Mouse (Mus musculus) gonadal fat pad, adult 2 months (tissue): ENCODE data around the gene Pcbp1. TPM values are rescaled to one million over a fixed set of nuclear protein-coding genes. Genes with fewer than 3 reads are reported as not detected.
"Not testable (repeated sequence)": the region's sequence is repeated elsewhere in the genome, so short reads cannot be mapped to it uniquely, and the experiment has no call there.

Experiments
- DNase-seq: peaks from one replicate; pipeline ENCODE4 v3.0.0-alpha.2; 2012; ENCODE audit warnings: low read depth
- polyA plus RNA-seq: library from polyadenylated mRNA; depleted of rRNA; stranded (reverse); fragments of >200 nt; gene quantifications from 2 replicates; pipeline ENCODE4 v1.2.3, GENCODE M21; 2012; rRNA removed

The Pcbp1 gene
- polyA plus RNA-seq, 1 experiment = 101 TPM

DNA sequence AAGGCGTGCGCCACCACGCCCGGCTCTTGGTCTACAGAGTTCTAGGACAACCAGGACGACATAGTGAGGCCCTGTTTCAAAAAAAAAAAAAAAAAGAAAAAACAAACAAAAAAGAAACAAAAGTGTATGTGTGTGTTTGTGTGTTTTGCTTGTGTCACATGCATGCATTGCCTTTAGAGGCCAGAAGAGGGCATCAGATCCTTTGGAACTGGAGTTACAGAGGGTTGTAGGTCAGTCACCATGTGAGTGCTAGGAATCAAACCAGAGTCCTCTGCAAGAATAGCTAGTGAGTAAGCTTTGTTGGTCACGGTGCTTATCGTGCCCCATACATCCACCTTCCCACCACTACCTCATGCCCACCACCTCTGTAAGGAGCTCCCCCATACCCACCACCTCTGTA, 31.4 kb downstream of the Pcbp1 start:
- no peak for DNase-seq

DNA sequence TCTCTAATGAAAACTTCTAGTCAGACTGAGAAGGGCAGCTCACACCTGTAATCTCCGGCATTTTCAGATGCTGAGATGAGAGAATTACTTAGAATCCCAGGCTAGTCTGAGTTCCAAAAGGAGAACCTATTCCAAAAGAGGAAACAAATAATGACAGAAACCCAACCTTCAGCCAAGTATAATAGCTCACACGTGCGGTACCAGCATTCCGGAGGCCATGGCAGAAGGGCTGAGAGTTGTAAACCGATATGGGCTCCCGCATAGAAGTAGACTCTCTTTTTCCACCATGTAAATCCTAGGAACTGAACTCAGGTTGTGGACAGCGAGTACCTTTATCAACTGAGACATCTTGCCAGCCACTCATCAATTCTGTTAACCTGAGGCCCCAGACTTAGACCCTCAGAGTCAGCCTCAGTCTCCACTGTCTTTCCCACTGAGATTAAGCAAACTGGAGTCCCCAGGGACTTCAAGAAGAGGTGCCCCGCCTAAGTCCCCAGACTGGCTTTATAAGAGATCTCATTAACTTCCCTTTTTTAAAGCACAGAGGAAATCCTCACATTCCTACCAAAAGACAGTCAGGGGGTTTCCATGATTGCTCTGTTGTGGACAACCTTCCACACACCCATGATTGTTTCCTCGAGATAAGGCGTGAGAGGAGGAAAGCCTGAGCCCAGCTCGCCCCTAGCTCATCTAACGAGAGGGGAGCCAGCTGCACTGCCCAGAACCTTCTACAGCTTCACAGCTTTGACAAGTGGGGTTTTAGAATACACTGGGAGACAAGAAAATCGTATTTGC, 32.5 kb downstream of the Pcbp1 start:
- no peak for DNase-seq

DNA sequence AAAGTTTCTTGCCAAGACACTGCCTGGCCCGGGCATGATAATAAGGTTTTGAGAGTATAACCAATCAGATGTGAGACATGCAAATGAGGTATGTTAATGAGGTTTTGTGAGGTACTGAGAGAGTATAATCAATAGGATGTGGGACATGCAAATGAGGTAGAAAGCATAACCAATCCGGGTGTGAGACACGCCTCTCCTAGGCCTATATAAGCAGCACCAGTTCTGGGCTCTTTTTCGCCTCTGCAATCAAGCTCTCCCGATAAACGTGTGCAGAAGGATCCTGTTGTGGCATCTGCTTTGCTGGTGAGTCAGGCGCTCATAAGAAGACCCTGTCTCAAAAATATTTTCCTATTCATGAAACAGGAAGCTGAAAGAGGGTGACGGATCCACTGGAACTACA, 35.7 kb downstream of the Pcbp1 start:
- DNase-seq = not testable (repeated sequence)

DNA sequence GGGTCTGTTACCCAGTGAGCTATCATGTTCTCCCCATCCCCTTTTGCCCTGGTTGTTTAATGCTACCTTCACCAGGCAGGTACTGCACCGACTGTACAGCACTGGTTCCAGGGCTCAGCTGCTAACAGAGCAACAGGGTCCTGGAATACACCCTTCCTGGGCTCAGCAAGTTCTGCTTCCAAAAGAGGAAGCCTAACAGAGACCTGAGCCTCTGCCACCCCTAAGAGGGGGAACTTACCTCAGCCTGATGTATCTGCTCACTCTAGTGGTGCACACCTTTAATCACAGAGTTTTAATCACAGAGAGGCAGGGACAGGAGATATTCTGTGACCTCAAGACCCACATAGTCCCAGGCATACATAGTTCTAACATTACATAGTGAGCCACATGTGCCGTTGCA, 36.2 kb downstream of the Pcbp1 start:
- no peak for DNase-seq

DNA sequence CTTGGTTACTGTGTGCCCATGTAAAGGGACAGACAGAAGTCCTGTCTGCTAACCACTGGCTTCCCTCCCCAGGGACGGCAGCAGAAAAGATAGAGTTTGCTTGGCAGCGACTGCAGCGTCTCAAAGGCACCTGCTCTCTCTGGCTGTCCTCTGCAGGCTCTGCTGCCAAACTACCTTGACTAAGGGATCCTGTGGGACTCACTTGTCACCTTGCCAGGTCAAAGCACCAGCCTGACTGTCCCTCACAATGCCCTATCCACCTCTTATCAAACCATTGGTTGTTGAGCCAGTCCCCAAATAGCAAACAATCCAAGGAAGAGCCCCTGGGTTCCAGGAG, 38.0 kb downstream of the Pcbp1 start:
- DNase-seq = no peak

DNA sequence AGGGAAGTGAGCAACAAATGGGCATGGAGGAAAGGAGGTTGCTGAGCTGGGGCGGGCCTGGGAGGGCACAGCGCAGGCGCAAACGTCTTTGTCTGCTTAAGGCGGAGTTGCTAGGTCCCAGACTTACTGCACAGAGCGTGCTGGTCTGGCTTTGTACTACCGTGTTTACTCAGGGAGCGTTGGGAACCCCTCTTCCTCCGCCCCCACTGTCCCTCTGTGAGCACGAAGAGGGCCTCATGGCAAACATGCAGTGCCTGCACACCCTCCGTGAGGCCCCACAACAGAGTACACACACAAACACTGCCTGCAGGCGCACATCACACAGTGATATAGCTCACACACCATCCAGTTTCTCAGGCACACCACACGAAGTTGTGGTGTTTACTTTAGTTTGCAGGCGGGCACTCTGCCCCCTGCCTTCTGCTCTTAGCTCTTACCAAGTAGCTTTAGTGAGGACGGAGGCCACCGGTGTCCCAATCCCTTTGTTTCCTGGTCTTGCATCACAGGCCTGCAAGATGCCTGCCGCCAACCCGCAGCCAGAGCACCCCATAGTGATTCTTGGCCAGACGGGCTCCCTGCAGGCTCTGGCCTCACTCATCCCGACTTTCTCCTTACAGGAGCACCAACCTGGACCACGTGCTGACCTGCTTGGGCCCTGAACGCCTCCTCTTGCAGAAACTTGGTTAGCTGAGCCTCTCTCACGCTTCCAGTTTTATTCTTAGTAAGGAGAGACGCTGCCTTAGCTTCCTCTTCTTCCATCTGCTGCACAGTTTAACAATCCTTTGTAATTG, 38.6 kb downstream of the Pcbp1 start:
- DNase-seq = peak; percentile 73

DNA sequence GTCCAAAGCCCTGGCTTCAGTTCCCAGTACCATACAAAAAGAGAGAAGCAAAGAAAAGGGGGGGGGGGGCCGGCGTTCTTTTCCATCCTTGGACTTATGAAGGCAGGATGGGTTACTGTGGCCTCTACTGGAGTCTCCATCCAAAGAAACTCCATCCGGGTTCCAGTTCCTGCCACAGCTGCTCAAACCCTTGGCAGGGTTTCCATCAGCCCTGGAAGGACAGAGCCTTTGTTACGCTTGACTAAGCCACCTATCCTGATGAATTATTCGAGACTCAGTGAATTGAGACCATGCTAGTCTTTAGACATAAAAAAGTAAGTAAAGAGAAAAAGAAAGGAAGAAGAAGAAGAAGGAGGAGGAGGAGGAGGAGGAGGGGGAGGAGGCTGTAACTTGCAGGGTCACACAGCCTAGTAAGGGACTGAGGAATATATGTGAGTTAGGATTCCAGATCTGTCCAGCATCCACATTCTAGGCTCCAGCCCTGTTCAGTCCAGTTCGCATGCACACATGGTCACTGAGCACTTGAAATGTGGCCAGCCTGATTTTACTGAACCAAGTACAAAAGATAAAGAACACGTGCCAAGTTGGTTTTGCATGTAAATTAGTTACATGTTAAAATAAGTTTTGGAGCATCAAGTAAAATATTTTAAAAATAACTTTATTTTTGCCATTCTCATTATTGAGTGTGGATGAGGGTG, 40.0 kb downstream of the Pcbp1 start:
- no peak for DNase-seq

DNA sequence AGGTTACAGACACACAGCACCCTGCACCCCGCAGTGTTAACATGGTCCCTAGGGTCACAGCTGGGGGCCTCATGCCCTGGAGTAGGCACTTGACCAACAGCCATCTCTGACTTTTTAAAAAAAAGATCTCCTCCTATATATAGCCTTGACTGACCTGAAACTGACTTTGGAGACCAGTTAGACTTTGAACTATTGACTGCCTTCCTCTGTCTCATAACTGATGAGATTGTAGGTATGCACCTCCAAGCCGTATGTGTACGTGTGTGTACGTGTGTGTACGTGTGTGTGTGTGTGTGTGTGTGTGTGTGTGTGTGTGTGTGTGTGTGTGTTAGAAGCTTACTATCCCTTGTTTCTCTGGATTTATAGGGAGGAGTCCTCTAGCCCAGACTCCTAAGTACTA, 44.2 kb downstream of the Pcbp1 start:
- no peak for DNase-seq

DNA sequence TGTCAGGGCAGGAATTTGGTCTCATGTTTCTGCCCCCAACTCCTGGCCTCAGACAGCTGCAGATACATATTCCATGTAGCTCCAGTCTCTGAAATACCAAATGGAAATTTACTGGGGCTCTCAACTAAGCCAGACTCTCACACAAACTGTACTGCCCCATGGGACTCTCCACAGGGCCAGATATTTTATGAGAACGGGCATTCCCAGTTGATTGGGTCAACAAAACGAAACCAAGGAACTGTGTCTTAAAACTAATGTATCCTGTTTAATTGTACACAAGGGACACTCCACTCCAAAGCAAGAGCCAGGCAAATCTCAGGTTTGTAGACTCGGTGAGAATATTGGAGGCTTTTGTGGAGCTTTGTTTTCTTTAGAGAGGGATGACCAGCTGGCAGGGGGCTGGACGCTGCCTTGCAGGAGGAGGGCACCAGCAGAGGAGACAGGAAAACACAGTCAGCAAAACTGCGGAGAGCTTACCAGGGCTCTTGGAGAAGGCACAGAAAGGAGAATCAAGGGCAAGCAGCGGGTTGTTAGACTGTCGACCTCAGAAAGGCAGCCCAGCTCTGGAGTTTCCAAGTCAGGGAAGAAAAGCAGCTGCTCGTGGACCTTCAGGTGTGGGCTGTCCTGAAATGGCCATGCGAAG, 45.8 kb downstream of the Pcbp1 start:
- no peak for DNase-seq

DNA sequence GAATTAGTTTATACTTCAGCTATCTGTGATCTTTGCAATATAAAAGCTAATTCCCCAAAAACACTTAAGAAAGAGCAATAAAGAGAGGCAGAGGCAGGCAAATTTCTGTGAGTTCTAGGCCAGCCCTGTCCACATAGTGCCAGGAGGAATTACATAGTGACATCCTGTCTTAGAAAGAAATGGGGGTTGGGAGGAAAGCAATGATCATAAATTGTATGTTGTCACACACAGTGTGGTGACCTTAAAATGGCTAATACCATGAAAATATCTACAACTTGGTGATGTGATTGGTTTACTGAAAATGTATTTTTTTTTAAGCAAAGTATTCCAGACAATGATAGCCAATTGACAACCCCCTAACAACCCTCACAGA, 46.3 kb downstream of the Pcbp1 start:
- DNase-seq = no peak

DNA sequence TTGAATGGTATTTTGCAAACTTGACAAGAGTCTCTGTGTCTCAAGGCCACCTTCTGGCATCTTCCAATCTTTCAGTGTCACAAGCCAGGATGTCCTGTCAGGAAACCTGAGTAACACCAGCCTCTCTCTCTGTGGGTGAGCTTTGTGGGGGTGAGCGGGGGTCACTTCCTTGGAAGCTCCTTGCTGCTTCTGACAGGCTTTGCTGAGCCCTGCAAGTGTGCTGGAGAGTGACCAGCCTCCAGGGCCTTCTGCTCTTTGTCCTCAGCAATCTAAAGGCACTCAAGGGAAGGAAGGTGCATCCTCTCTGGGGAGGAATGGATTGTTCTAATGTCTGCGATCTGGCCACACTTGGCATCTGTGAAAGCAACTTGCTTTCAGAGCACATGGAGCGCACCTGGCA, 46.8 kb downstream of the Pcbp1 start:
- no peak for DNase-seq

DNA sequence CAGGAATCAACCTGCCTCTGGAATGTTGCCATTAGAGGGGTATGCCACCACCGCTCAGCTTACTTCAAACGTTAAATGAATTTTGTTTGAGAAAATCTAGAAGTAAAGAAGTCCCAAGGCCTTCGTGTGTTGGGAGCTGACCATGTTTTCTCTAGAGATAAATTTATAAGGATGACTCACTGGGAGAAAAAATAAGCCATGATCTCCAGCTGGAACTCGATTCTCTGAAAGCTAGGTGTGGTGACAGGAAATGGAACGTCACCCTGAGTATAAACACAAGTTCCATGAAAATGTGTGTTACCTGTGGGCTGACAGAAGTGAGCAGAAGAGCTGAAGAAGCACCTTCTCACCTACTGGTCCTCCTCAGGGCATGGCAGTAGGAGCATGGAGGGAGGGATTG, 49.2 kb downstream of the Pcbp1 start:
- no peak for DNase-seq

DNA sequence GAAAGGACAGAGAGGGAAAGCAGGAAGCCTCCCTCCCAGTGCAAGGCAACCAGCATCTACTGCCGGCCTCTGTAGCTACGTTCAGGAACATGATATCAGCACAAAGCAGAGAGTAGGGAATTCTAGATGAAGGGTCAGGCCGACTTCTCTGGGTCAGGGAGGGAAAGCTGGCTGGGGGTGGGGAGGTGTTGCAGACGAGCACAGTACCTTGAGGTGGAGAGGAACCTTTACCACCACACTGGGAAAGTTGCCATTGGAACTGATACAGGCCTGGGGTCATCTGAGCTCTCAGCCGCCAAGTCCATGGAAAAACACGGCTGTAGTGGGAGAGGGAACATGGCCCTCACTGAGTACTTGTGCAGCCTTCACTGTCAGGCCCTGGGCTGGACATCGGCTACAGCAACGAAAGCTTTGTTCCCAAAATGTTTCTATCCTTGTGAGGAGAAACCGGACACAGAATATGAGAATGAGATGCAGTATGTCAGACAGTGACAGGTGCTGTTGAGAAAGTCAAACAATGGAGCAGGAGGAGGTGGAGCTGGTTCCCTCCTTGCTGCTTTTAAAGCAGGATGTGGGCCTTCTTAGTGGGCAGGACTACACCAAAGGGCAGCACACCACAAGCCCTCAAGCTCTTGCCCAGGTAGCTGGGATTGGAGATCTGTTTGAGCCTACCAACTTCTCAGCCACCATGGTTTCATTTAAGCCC, 50.5 kb downstream of the Pcbp1 start:
- DNase-seq = no peak

DNA sequence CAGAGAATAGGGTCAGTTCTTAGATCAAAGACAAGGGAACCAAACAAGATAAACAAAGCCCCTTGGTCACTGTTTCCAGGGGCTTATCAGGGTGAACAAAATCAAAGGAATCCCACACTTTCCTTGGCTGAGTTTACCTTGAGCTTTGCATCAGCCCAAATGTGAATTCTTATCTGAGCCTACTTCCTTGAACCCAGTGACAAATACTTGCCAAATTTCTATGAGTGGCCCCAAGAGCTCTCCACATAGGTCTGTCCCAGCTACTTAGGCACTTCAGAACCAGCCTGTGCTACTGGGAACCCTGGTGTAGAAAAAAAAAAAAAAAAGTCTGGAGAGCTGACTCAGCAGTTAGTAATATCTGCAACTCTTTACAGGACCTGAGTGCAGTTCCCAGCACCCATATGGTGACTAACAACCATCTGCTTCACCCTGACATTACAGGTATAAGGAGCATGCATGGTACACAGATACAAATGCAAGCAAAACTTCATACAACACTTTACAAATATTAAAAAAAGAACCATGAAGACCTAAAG, 51.4 kb downstream of the Pcbp1 start:
- DNase-seq = no peak

Other genes starting within 250 kb of the Pcbp1 start
- 23.0 and 25.9 TPM in 2 replicates for gene Fam136a, start 160.7 kb downstream of the Pcbp1 start, polyA plus RNA-seq
- 34.6 and 35.7 TPM in 2 replicates for gene Snrpg, start 155.0 kb downstream of the Pcbp1 start, polyA plus RNA-seq
- gene Pcyox1, start 129.2 kb downstream of the Pcbp1 start, polyA plus RNA-seq = 64.4 and 87.3 TPM in 2 replicates
- 26.8 and 28.8 TPM in 2 replicates for gene Tia1, start 122.1 kb downstream of the Pcbp1 start, polyA plus RNA-seq
- 4.3 and 9.1 TPM in 2 replicates for gene Gm44790, start 99.7 kb downstream of the Pcbp1 start, polyA plus RNA-seq
- gene C87436, start 87.9 kb downstream of the Pcbp1 start, polyA plus RNA-seq = 15.2 and 16.8 TPM in 2 replicates
- 0.13 and 0.38 TPM in 2 replicates for gene Asprv1, start 101.8 kb upstream of the Pcbp1 start, polyA plus RNA-seq
- 6.9 and 7.0 TPM in 2 replicates for gene Mxd1, start 142.8 kb upstream of the Pcbp1 start, polyA plus RNA-seq
- 10.1 and 13.7 TPM in 2 replicates for gene Snrnp27, start 158.2 kb upstream of the Pcbp1 start, polyA plus RNA-seq
- gene Gmcl1, start 207.1 kb upstream of the Pcbp1 start, polyA plus RNA-seq = 10.5 and 13.7 TPM in 2 replicates